12 mouse cellular contexts compared by ENCODE assay signal in the genomic region with DNA sequence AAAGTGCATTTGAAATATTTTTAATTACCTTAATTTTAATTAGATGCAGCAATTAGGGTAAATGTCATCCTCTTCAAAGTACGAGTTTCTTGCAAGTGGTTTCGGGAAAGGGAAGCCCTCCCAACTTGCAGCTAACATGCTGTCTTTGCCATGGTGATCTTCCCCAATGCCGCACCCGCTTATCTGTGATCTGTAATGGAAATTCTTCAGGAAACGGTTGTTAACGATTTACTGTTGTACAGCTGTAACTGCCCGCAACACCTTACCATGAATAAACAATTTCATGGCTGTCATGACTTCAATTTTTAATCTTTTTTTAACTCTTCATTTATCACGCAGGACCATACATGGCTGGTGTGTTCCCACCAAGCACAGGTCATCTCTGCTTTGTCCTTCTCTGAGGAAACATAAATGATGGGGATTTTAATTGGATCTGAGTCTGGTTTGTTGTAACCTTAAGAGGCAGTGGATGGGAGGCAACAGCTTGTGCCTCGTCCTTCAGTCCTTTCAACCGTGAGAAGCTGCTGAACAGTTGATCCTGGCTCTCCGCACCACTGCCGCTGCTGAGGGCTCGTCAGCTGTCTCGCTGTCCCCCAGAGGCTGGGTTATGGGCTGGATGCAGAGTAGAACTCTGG. TPM values are rescaled to one million over a fixed set of nuclear protein-coding genes. Genes with fewer than 3 reads are reported as not detected.
DNase-seq lines count a peak whose midpoint lies in the region; ATAC-seq and TF ChIP-seq lines count a peak whose summit lies in the region.
"Had no signal": no experiment of that assay in that cellular context is flagged by ENCODE, and none has a peak within 500 bp of the region (broad histone marks: within the 10 kb centered on the region; RNA-seq: fewer than 3 reads in every experiment).

No protein-coding gene starts in this region.

- H3K9me3 ChIP-seq in forebrain, embryonic 10.5 days: no peaks in the 10 kb centered on the region
- H3K9me3 ChIP-seq in forebrain, embryonic 15.5 days: no peaks in the 10 kb centered on the region
- H3K9me3 ChIP-seq in CH12.LX (replicated peaks; ENCODE audit: low read length): no peaks in the 10 kb centered on the region
- H3K9me3 ChIP-seq in hindbrain, embryonic 12.5 days (replicated peaks): no peaks in the 10 kb centered on the region
- H3K9me3 ChIP-seq in midbrain, embryonic 16.5 days (replicated peaks; ENCODE audit: control insufficient read depth, low read length, poor library complexity, severe bottlenecking): no peaks in the 10 kb centered on the region
- H3K9me3 ChIP-seq: limb, embryonic 13.5 days had no signal

- dilution Hi-C loops in CH12.LX (cut with MboI; ENCODE audit: extremely low pct_ligation_motif_present, extremely low pct_unique_long_range_greater_than_20kb, low sequenced_read_pairs): no loop called here

- 81% methylated on average over 14 of the region's 14 CpGs for WGBS in forebrain, embryonic 10.5 days
- 46% methylated on average over 14 of the region's 14 CpGs for WGBS in forebrain, embryonic 15.5 days
- WGBS in hindbrain, embryonic 12.5 days: 44% methylated on average over 14 of the region's 14 CpGs
- 36% methylated on average over 14 of the region's 14 CpGs for WGBS in midbrain, embryonic 16.5 days

- no peak overlapping the region for H3K9ac ChIP-seq in forebrain, embryonic 15.5 days (replicated peaks)
- H3K9ac ChIP-seq in CH12.LX (ENCODE audit: insufficient read depth, low read depth): no peak overlapping the region
- H3K9ac ChIP-seq in hindbrain, embryonic 12.5 days: no peak overlapping the region
- H3K9ac ChIP-seq in midbrain, embryonic 16.5 days (ENCODE audit: low read depth, low read length): no peak overlapping the region
- H3K9ac ChIP-seq: limb, embryonic 13.5 days had no signal

- H3K27me3 ChIP-seq in forebrain, embryonic 10.5 days (ENCODE audit: poor library complexity, severe bottlenecking): no peaks in the 10 kb centered on the region
- no peaks in the 10 kb centered on the region for H3K27me3 ChIP-seq in forebrain, embryonic 15.5 days
- H3K27me3 ChIP-seq in CH12.LX (replicated peaks): no peaks in the 10 kb centered on the region
- H3K27me3 ChIP-seq in hindbrain, embryonic 12.5 days: peaks cover 57% of the 10 kb centered on the region
- no peaks in the 10 kb centered on the region for H3K27me3 ChIP-seq in midbrain, embryonic 16.5 days (ENCODE audit: control insufficient read depth, insufficient read depth, low read depth, low read length)
- H3K27me3 ChIP-seq: limb, embryonic 13.5 days had no signal

- DNase-seq in forebrain, embryonic 10.5 days (ENCODE audit: extremely low spot score, low spot score): no peak
- peak; percentile 35 for DNase-seq in CH12.LX (ENCODE audit: extremely low read depth)
- no peak for DNase-seq in c-Kit-positive CD71-positive TER-119-positive erythroid progenitor cells, embryonic 14.5 days (ENCODE audit: low spot score)
- DNase-seq: heart, postnatal 4 days; lung, adult 18-20 months; right cerebral cortex, postnatal 25 days had no signal

- TF ChIP-seq CTCF in CH12.LX (conservative IDR thresholded peaks at IDR 0.05 in 1 of 2, IDR thresholded peaks at IDR 0.05 in 1 of 2; ENCODE audit: low read depth in 2 of 2, low read length in 2 of 2): no peak

- TF ChIP-seq EP300 in CH12.LX (IDR thresholded peaks at IDR 0.05; ENCODE audit: low read length): no peak

- no peaks in the 10 kb centered on the region for H3K79me2 ChIP-seq in CH12.LX (replicated peaks; ENCODE audit: control insufficient read depth, extremely low read depth, insufficient read depth, poor library complexity, severe bottlenecking)

- no peak for TF ChIP-seq RAD21 in CH12.LX (IDR thresholded peaks at IDR 0.05; ENCODE audit: low read depth, low read length)

- no peak for ATAC-seq in forebrain, embryonic 15.5 days (replicated peaks)
- peak; percentile 81 for ATAC-seq in hindbrain, embryonic 12.5 days (ENCODE audit: low FRiP score)
- ATAC-seq in midbrain, embryonic 16.5 days: no peak
- no peak for ATAC-seq in frontal cortex, adult (ENCODE audit: low TSS enrichment)
- ATAC-seq: activated CD4-positive, CD25-positive, alpha-beta regulatory T cell, adult 4 months had no signal

- peaks cover 29% of the 10 kb centered on the region for H3K36me3 ChIP-seq in forebrain, embryonic 10.5 days (replicated peaks)
- peaks cover 6% of the 10 kb centered on the region; the same call in 1 of the 2 replicates for H3K36me3 ChIP-seq in forebrain, embryonic 15.5 days
- H3K36me3 ChIP-seq in CH12.LX (replicated peaks in 1 of 2; ENCODE audit: control insufficient read depth in 1 of 2, insufficient read depth in 1 of 2, low read length in 1 of 2): peaks cover 18 to 47% of the 10 kb centered on the region in 2 experiments
- no peaks in the 10 kb centered on the region for H3K36me3 ChIP-seq in hindbrain, embryonic 12.5 days
- H3K36me3 ChIP-seq in midbrain, embryonic 16.5 days (ENCODE audit: control insufficient read depth, insufficient read depth, low read length): no peaks in the 10 kb centered on the region

- H3K4me1 ChIP-seq in forebrain, embryonic 10.5 days: peaks cover 34% of the 10 kb centered on the region
- peaks cover 15% of the 10 kb centered on the region for H3K4me1 ChIP-seq in forebrain, embryonic 15.5 days
- peaks cover 2 to 59% of the 10 kb centered on the region in 2 experiments; a peak in 3 of 4 replicates for H3K4me1 ChIP-seq in CH12.LX (ENCODE audit: control insufficient read depth in 1 of 2, insufficient read depth in 2 of 2)
- H3K4me1 ChIP-seq in hindbrain, embryonic 12.5 days: peaks cover 35% of the 10 kb centered on the region
- H3K4me1 ChIP-seq in midbrain, embryonic 16.5 days (ENCODE audit: control insufficient read depth, insufficient read depth, low read length): peaks cover 18% of the 10 kb centered on the region

- no peak overlapping the region for H3K4me2 ChIP-seq in forebrain, embryonic 15.5 days (replicated peaks)
- no peak overlapping the region for H3K4me2 ChIP-seq in CH12.LX (ENCODE audit: insufficient read depth, low read depth, poor library complexity, severe bottlenecking)
- H3K4me2 ChIP-seq in hindbrain, embryonic 12.5 days (replicated peaks): no peak overlapping the region
- no peak overlapping the region for H3K4me2 ChIP-seq in midbrain, embryonic 16.5 days (ENCODE audit: low read length)
- H3K4me2 ChIP-seq: limb, embryonic 13.5 days had no signal

- no peak overlapping the region for H3K4me3 ChIP-seq in forebrain, embryonic 10.5 days
- H3K4me3 ChIP-seq in forebrain, embryonic 15.5 days: no peak overlapping the region
- H3K4me3 ChIP-seq in CH12.LX (replicated peaks in 1 of 3; ENCODE audit: low read depth in 2 of 3, low read length in 2 of 3, poor library complexity in 1 of 3): no peak overlapping the region
- H3K4me3 ChIP-seq in hindbrain, embryonic 12.5 days: no peak overlapping the region
- no peak overlapping the region for H3K4me3 ChIP-seq in midbrain, embryonic 16.5 days (ENCODE audit: low read depth, low read length)
- H3K4me3 ChIP-seq: limb, embryonic 13.5 days had no signal

- H3K27ac ChIP-seq in forebrain, embryonic 10.5 days: 0 out of 2 replicates have a peak overlapping the region, but pooled peaks have one; percentile 36
- no peak overlapping the region; the same call in 1 of the 2 replicates for H3K27ac ChIP-seq in forebrain, embryonic 15.5 days (replicated peaks)
- H3K27ac ChIP-seq in CH12.LX (ENCODE audit: insufficient read depth, low read depth): no peak overlapping the region
- H3K27ac ChIP-seq in hindbrain, embryonic 12.5 days: peak overlapping the region; percentile 25
- peak overlapping the region; percentile 9 for H3K27ac ChIP-seq in midbrain, embryonic 16.5 days (ENCODE audit: low read length)
- H3K27ac ChIP-seq: limb, embryonic 13.5 days had no signal

- no peak for TF ChIP-seq POLR2A in CH12.LX (IDR thresholded peaks at IDR 0.05; ENCODE audit: low read depth, low read length)

- in situ Hi-C loops in CH12.LX (cut with MboI; ENCODE audit: low pct_ligation_motif_present, low pct_unique_long_range_greater_than_20kb, low sequenced_read_pairs): no loop called here

TF ChIP-seq in CH12.LX, 34 proteins besides CTCF, POLR2A, EP300 and RAD21:
- no peak for TF ChIP-seq JUN (IDR thresholded peaks at IDR 0.05; ENCODE audit: insufficient read depth, low read depth, low read length)
- no peak for TF ChIP-seq POLR2AphosphoS2 (IDR thresholded peaks at IDR 0.05; ENCODE audit: low read depth, low read length)
- TF ChIP-seq ETS1 (conservative IDR thresholded peaks at IDR 0.05; ENCODE audit: low read depth, low read length): no peak
- TF ChIP-seq PAX5 (IDR thresholded peaks at IDR 0.05; ENCODE audit: low read length): no peak
- TF ChIP-seq USF1 (IDR thresholded peaks at IDR 0.05; ENCODE audit: low read depth, low read length): no peak
- TF ChIP-seq SMC3 (IDR thresholded peaks at IDR 0.05; ENCODE audit: low read depth, low read length): no peak
- no peak for TF ChIP-seq NRF1 (IDR thresholded peaks at IDR 0.05; ENCODE audit: low read depth, low read length)
- TF ChIP-seq KAT2A (IDR thresholded peaks at IDR 0.05; ENCODE audit: insufficient replicate concordance, low read length): no peak
- TF ChIP-seq ZNF384 (IDR thresholded peaks at IDR 0.05; ENCODE audit: low read depth, low read length): no peak

RNA-seq across cellular contexts. Expression of a gene that starts 54.4 kb away (rescaled TPM):
- polyA plus RNA-seq in forebrain, embryonic 10.5 days (2016; fragmentation: Nextera tagmentation; extraction: Ambion mirVana): 98.8 and 104 TPM in 2 replicates
- polyA plus RNA-seq in forebrain, embryonic 15.5 days (2015; fragmentation: Nextera tagmentation; extraction: Ambion mirVana): 81.1 and 82.5 TPM in 2 replicates
- total RNA-seq in CH12.LX (2012; rRNA removed) (57.2 and 66.0 TPM in 2 replicates), CH12.LX (2014; rRNA removed) (48.6 and 52.0 TPM in 2 replicates)
- 46.0 and 51.7 TPM in 2 replicates for polyA plus RNA-seq in CH12.LX (2012; ENCODE audit: insufficient read length, low read depth)
- polyA plus RNA-seq in hindbrain, embryonic 12.5 days (2016; fragmentation: Nextera tagmentation; extraction: Ambion mirVana): 82.3 and 83.7 TPM in 2 replicates
- polyA plus RNA-seq in midbrain, embryonic 16.5 days (2015; fragmentation: Nextera tagmentation; extraction: Ambion mirVana): 62.7 and 63.6 TPM in 2 replicates

Comparison
In these comparisons a context has a peak if more than half of its experiments do, and no peak if none do; other contexts are left out.
1. H3K27ac ChIP-seq: peak in forebrain, embryonic 10.5 days (single experiment), hindbrain, embryonic 12.5 days (single experiment) and midbrain, embryonic 16.5 days (single experiment); none in forebrain, embryonic 15.5 days (single experiment) and CH12.LX (single experiment).